Mouse (Mus musculus): Measurements from ENCODE around the gene Dera.

Dera gene

DNA sequence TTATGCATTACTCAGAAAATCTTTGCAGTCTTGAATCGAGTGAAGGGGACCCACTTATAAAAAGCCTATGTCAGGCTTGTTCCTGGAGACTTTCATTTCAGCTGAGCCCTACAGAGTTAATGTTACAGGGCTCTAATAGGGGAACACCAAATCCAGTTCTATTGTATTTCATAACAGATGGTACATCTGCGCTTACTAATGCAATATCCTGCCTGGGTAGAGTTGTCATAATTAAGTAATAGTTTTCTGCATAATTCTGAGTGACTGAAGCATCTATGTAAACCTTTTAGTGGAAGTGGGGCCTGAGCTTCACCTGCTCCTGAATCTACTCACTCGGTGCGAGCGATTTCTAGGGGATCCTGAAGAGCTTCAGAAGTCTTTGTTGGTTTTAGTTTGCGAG is 131.3 kb downstream of the Dera start:
- in situ Hi-C loops (cut with MboI, MseI) = no loop called here

DNA sequence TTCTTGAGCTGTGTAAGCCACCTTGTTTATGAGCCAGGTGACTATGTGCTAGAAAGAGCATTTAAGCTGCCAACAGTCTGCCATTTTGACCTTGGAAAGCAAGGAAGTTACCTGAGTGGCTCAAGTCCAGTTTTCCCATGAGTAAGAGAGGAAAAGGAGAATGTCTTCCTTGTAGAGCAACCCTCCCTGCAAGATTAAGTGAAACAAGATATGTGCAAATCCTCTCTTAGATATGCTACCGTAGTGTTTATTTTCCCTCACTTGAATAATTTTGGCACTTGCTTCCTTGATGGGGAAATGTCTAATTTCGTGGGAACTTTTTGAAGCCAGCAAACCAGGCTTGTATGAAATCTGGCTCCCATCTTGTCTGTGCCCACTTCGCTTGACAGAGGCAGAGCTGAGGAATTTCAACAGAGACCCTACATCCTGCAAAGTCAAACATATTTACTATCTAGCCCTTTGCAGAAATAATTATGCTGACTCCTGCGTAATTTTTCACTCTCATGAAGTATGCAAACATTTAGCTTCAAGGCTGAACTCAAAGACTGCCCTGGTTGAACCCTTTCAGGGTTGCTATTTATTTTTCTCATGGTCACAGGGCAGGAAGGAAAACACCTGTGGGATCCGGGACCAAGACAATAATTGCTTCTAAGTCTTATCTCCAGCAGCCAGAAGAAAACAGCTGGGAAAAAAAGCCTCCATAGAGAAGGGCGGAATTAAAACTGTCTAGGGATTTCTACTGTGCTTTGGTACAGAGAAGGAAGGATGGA is 132.0 kb downstream of the Dera start:
- in situ Hi-C loops (cut with MboI, MseI) = no loop called here

DNA sequence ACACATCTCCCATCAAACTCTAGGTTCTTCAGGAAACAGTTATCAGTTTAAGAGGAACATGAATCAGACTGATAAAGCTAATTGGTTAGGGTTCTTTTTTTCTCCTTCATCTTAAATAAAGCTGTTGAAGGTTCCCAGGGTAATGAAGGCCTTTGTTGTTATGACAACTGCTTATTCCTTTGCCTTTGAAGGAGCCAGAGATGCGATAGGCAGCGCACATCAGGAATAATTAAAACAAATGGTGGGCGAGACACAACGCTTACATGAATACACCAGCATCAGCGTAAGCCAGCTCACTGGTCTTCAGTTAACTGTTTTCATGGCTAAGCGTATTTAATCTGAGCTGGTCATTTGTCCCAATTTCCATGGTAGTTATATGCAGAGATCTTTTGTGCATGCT is 132.9 kb downstream of the Dera start:
- in situ Hi-C loops (cut with MboI, MseI) = no loop called here

DNA sequence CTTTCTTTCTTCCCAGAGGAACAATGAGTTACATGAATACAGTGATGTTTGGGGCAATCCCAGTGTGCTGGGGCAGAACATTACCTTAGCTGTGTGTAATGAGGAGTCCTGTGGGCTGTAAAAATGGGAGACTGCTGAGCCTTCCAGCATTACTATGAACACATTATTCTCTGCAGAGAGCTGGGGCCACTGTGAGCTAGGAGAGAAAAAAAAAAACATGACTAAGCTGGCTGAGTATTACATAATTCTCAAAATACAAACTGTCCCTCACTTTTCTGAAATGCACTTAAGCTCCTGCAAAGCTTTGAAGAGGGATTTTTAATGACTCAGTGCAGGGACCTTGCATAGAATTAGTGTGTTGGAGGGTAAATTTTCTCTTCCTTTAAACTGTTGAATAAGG is 143.3 kb downstream of the Dera start:
- in situ Hi-C loops (cut with MboI, MseI) = no loop called here

DNA sequence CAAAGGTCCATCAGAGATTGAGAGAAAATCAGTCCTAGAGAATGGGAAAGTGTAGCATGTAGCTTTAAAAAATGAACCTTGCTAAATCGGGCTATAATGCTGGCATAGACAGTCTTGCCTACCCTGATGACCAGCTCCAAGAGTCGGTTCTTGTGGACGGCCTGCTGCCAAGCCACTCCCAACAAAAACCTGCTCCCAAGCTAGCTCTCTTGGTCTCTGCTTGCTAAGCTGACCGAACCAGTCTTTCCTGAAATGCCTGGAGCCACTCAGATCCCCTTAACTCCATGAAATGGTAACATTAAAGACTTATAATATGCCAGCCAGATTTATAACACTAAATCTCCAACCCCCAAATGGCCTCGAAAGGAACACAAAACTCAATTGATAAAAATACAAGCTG is 146.9 kb downstream of the Dera start:
- in situ Hi-C loops (cut with MboI, MseI) = no loop called here

Measured in regulatory T cell (primary cell).